Mouse (Mus musculus) retina, postnatal 1 day (tissue): ENCODE measurements around the gene Shank3.

Experiments
- DNase-seq: peaks from one replicate; pipeline ENCODE4 v3.0.0-alpha.2; 2012

Shank3 gene

DNA sequence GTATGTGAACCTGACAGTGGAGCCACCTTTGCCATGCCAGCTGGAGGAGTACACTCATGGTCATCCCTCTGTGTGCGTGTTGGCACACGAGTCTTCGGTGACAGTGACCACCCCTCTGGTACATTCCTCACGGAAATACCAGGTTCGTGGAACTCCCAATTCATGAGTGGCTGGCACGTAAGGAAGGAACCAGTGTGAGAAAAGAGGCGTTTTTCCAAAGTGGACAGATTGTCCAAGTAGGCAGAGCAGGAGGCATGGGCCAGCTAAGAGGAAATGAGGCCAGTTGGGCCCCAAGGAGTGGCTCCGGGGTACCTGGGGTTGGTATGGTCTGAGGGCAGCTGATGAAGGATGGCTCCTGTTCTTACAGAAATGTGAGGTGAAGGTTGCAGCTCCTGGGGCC lies 26.0 kb downstream of the Shank3 start:
- DNase-seq: no peak

DNA sequence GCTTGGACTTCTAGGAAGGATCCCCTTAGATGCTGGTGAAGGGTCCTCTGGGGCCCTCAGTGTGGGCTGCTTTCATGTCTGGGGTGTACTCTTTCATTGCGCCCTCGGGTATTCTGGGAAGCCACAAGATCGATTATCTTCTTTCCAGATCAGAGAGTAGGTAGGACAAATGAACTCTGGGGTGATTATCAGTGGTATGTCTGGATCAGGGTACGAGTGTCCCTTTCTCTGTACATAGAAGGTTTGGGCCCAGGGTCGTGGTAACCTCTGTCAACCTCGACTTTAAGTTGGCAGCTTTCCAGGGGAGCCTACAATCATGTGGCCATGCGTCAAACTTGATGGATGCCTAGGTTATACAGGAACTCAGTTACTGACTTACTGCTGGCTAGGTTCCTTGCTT lies 26.5 kb downstream of the Shank3 start:
- DNase-seq: no peak

DNA sequence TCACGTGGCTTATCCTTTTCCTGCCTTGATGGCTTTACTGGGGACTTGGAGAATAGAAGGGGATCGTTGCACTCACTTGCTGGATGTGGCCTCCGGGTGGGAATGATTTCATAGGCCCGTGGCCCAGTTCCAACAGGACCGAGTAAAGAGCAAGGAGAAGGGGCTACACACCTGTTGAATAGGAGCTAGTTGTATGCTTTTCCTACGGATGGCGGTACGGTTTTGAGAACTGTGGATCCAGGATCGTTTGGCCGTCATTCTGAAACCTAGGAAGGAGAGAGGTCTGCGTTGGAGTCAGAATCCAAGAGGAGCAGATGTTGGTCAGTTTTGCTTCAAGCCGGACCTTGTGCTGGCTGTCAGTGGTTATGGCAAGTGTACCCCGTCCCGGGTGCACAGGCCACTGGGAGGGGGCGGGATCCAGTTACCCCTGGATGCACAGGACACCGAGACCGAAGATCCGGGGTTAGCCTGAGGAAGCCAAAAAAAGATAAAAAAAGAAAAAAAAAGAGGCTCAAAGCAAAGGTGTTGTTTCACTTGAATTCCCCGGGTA lies 27.4 kb downstream of the Shank3 start:
- no peak for DNase-seq

DNA sequence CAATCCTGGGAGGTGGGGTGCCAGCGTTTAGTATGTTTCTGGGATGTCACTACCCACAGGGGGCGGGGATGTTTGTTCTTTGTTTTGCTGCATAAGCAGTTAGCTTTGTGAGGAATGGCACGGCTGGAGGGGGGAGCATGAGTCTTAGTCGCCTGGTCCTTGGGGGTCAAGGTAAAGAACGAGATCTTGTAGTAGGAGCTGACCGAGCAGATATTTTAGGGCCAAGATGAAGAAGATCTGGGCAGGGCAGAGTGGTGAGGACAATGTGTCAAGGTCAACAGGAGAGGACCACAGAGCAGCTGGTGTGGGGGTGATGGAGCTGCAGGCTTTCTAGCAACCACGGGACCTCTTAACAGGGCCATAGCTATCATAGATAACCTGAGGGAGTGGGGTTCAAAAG lies 28.0 kb downstream of the Shank3 start:
- no peak for DNase-seq

DNA sequence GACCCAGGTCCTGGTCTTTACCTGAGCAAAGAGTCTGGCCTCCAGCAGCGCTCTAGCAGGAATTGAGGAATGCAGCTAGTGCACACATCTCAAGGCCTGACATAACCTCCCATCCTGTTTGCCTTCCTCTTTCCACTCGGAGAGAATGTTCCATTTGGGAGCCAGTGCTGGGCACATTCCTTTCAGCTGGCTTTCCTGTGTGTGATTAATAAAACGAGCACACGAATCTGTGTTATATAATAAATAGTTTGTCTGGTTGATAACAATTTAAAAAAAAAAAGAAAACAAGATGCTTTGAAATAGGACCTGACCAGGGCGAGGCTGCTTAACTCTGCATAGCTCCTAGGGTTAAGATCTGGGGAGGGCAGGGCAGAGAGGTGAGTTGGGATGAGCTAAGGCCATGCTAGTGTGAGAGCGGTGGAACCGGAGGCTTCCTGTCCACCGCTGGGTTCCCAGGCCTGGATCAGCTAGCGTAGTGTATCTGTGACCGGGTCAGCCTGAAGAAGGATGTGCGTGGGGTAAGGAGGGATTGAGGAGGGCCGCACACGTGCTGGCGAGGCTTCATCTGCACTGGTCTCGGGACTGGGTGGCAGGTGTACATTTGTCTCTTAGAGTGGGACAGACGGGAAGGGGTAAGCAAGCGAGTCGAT lies 28.9 kb downstream of the Shank3 start:
- no peak for DNase-seq

DNA sequence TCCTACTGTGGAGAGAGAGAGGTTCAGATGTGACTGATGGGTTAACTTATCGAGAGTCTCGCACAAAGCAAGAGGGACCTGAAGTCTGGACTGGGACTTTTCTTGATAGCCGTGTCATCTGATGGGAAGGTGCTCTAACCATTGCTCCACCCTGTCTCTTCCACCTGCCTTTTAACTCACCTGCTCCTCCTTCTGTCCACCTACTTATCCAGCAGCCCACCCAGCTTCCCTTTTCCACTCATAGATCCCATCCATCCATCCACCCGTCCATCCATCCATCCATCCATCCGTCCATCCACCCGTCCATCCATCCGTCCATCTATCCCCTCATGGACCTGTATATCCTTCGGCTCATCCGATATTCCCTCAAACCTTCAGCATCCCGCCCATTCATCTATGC lies 29.5 kb downstream of the Shank3 start:
- no peak for DNase-seq

DNA sequence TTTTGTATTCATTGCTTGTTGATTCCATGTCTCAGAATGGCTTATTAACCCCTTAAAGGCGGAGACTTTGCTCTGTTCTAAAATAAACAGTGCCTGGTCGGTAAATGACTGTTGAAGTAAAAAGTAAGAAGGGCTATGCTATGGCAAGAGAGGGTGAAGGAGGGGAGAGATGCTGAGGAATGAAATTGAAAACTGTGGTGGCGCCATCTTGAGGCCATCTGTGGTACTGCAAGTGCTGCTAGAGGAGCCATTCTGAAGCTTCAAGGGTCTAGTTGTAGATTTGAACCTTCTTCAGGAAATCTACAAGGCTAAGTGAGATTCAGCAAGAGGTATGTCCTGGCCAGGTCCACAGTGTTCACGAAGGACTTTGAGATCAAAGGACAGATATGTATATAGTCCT lies 30.9 kb downstream of the Shank3 start:
- peak; percentile 78 for DNase-seq

DNA sequence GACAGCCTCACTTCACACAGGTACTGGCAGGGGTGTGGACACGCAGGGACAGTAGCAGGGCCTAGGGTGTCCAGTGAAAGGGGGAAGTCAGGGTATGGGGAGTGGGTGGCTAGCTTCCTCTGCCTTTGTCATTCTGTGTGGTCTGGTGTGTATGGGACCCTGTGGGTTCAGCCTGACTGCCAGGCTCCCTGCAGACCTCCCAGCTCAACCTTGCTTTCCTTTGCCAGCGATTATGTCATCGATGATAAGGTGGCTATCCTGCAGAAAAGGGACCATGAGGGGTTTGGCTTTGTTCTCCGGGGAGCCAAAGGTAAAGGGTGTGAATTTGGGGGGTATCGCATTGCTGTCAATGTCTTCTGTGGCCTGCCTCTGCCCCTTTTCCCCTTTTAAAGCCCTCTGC lies 32.0 kb downstream of the Shank3 start:
- DNase-seq: no peak

DNA sequence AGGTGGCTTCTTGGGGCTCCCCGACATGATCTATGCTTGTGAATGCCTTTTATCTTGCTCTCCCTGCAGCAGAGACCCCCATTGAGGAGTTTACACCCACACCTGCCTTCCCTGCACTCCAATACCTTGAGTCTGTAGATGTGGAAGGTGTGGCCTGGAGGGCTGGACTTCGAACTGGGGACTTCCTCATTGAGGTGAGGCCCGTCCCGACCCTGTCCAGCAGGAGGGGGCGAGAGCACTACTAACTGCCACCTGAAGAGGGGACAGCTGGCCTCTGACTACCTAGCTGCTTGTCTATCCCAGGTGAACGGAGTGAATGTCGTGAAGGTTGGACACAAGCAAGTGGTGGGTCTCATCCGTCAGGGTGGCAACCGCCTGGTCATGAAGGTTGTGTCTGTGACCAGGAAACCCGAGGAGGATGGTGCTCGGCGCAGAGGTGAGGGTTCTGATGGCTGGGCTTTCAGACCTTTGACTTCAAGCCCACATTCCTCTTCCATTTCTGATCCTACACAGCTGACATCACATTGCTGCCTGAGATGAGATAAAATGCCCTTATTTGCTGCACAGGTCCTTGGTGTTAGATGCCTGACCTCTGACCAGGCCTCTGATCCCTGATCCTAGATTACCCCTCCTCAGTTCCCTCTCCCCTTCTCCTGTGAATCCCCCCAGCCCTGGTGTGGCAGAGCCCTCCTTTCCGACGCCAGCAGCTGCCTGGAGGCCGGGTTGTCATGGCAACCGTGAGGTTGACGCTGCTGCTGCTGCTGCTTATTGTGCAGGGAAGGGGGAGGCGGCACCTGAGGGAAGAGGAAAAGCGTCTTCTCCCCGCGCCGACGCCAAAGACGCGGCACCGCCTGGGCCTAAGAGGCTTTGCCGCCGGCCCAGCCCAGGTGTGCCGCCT lies 32.9 kb downstream of the Shank3 start:
- DNase-seq: peak; percentile 93

DNA sequence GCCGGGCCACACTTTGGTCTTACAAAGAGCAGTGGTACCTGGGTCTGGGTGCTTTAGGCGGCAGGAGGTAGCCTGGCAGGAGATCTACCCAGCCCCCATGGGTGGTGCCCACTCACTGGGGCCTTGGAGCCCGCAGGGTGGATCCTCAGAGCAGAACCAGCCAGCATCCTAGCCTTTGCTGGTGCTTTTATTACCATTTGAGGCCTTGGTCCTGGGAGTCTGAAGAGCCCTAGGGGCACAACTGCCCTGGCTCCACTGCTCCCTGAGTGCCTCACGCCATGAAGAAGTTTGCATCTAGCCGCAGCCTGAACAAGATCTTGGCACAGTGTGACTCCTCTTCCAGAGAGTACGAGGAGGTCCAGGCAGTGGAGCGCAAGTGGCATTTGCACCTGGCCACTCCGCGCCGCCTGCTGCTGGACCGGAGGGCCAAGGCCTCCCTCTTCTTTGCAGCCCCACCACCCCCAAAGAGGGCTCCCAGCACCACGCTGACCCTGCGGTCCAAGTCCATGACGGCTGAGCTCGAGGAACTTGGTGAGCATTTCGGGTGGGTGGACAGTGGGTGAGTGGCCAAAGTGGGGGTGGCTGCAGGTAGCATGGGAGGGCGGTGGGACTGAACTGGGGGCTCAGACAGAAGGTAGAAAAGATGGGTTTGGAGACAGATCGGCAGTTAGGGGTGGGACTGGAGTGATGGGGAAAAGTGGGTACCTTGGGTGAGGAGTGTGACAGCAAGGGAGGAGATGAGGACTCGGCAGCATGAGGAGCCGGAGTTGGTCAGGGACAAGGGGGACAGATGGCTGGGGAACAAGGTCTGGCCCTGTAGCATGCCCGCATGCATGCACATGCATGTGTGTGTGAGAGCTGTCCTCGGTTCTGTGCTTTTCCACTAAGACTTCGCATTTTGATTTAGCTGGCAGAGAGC lies 33.8 kb downstream of the Shank3 start:
- DNase-seq: peak; percentile 9

DNA sequence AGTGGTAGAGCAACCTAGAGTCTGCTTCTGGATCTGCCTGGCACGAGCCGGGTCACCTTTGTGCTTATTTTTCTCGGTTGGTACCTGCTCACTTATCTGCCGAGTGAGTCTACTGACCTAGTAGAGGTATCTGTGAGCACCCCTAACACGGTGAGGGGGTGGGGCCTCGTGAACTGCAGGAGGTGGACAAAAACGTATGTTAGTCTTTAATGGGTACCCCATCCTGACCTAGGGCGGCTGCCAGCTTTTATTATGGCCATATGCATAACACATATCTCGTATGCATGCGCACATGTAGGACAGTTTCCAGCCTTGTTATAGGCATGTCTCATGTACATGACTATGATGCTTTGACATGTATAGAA lies 34.4 kb downstream of the Shank3 start:
- DNase-seq: no peak

DNA sequence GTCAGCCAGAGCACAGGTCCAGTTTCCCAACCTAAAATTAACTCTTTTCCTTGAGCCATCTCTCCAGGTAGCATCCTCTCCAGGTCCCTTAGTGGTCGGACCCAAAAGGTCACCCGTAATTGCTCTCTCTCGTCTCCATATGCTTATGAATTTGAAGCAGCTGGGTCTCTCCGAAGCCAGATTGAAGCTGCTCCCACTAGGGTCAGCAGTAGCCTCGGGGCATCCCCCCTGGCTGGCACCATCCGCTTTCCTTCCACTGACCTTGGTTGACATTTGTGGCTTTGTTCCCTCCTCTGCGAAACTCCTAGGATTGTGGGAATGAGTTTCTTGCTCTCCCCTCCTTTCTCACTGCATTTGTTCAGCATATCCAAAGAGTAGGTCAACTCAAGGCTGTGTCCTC lies 44.7 kb downstream of the Shank3 start:
- DNase-seq: no peak

DNA sequence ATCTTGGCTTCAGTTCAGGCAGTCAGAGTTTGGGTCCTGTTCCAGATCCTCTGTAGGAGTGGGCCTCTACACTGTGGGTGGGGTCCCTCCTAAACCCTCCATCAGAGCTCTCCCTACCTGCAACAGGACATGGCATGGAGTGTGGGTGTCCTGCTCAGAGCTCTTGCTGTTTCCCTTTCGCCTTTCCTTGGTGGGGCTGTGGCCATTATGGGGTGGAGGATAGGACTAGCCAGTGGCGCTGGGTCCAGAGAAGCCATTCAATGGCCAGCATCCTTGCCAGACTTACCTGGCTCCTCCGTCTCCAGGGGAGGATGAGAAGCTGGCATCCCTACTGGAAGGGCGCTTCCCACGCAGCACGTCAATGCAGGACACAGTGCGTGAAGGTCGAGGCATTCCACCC lies 47.9 kb downstream of the Shank3 start:
- no peak for DNase-seq

DNA sequence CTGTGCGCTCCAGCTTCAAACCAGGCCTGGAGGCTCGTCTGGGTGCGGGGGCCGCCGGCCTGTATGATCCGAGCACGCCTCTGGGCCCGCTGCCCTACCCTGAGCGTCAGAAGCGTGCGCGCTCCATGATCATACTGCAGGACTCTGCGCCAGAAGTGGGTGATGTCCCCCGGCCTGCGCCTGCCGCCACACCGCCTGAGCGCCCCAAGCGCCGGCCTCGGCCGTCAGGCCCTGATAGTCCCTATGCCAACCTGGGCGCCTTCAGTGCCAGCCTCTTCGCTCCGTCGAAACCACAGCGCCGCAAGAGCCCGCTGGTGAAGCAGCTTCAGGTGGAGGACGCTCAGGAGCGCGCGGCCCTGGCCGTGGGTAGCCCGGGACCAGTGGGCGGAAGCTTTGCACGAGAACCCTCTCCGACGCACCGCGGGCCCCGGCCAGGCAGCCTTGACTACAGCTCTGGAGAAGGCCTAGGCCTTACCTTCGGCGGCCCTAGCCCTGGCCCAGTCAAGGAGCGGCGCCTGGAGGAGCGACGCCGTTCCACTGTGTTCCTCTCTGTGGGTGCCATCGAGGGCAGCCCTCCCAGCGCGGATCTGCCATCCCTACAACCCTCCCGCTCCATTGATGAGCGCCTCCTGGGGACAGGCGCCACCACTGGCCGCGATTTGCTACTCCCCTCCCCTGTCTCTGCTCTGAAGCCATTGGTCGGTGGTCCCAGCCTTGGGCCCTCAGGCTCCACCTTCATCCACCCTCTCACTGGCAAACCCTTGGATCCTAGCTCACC lies 48.6 kb downstream of the Shank3 start:
- peak; percentile 87 for DNase-seq

DNA sequence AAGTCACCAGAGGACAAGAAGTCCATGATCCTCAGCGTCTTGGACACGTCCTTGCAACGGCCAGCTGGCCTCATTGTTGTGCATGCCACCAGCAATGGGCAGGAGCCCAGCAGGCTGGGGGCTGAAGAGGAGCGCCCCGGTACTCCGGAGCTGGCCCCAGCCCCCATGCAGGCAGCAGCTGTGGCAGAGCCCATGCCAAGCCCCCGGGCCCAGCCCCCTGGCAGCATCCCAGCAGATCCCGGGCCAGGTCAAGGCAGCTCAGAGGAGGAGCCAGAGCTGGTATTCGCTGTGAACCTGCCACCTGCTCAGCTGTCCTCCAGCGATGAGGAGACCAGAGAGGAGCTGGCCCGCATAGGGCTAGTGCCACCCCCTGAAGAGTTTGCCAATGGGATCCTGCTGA lies 49.4 kb downstream of the Shank3 start:
- DNase-seq: peak; percentile 76

DNA sequence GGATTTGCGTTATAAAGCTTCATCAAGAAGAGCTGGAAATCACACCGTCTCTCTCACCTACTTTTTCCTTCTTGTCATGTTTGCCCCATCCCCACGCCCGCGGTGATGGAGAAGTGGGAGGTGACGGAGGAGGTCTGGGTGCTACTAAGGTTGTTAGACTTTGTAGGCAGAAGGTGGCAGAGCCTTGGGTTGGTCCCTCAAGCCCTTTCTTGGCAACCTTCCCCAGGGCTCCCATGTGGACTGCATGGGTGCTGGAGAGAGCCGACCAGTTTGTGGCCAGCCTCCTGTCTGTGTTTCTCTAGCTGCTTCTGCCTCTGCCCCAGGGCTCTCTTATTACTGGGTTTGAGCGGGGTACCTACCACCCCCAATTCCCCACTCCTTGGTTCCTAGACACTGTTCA lies 51.1 kb downstream of the Shank3 start:
- no peak for DNase-seq

DNA sequence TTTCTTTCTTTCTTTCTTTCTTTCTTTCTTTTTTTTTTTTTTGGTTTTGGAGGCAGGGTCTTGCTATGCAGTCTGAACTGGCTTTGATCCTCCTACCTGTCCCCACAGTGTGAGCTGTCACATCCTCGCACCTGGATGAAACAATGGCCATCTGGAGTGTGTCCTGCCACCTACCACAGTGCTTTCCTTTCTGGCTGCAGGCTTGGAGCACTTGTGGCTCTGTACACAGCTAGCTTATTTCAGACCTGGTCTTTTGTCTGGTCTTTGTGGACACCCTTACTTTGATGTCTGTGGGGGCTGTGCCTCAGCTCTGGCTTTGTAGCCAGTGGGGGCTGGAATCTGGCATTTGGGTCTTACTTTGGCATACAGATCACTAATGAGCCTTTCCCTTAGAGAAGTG lies 52.3 kb downstream of the Shank3 start:
- DNase-seq: no peak

DNA sequence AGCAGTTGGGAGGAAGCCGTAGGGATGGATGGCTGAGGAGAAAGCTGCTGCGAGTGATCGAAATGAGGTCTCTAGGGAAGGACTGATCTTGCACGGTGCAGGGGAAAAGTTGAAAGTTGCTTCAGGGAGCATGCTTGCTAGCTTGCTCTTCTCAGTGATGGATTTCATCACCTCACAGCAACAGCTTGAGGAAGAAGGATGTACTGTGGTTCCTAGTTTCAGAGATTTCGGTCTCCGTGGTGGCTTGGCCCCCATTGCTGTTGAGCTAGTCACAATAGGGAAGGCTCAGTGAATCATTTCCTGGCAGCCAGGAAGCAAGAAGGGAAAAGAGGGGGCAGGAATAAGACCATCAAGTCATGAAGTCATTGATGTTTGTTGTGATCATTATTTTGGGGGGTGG lies 56.2 kb downstream of the Shank3 start:
- DNase-seq: no peak

DNA sequence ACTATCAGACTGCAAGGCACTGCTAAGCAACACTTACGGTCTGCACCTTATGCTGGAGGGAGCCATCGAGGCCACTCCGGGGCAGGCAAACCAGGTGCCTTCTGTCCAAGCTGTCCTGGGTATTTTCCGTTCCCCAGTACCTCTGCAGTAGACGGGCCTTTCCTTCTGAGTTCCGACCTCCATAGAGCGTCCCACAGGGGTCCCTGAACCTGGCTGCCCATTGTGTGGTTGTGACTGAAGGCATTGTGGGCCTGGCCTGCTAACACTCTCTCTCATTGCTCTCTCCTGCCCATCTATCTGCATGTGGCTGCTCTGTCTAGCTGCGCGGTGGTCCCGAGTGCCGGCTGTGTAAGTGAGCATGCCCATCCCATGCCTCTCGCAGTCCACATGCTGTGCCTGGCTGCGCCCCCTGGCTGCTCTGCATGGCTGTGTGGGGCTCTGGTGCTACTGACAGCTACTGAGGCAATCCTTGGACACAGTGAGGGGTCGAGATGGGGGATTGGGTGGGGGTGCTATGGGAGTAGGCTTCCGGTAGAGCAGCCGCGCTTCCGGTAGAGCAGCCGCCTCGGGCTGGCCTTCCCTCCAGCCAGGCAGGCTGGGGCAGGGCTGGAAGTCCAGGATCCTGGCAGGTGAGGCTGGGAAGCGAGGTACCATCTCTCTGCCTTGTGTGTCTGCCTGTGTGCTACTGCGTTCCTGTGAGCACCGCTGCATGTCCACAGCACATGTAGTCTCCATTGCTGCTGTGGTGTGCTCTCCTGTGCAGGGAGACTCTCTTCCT lies 57.2 kb downstream of the Shank3 start:
- DNase-seq: peak; percentile 55

DNA sequence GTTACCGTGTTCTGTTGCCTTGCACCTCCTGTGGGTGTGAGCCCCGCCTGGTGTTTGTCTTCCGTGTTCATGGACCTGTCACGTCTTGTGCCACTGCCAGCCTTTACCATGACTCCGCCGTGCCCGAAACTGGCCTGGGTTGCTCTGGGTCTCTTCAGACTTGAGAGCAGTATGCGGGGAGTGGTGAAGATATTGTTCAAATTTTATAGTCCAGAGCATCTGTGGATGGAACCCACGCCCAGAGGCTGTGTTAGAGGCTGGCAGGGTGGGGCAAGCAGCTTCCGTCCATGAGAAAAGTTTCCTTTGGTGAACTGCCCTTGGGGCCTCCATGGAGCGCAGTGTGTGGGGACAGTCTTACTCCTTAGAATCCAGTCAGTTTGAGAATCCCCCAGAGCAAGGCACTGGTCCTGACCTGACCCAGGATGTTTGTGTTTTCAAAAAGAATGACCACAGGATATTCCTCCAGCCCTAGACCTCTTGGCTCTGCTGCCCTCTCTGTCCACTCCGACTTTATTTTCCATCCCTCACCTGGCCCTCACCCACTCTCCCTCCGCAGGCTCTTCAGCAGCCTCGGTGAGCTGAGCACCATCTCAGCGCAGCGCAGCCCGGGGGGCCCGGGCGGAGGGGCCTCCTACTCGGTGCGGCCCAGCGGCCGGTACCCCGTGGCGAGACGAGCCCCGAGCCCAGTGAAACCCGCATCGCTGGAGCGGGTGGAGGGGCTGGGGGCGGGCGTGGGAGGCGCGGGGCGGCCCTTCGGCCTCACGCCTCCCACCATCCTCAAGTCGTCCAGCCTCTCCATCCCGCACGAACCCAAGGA lies 58.0 kb downstream of the Shank3 start:
- DNase-seq: no peak

DNA sequence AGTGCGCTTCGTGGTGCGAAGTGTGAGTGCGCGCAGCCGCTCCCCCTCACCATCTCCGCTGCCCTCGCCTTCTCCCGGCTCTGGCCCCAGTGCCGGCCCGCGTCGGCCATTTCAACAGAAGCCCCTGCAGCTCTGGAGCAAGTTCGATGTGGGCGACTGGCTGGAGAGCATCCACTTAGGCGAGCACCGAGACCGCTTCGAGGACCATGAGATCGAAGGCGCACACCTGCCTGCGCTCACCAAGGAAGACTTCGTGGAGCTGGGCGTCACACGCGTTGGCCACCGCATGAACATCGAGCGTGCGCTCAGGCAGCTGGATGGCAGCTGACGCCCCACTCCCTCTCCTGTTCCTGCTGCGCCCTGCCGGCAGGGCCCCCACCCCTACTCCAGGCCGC lies 58.6 kb downstream of the Shank3 start:
- peak; percentile 18 for DNase-seq
